Mouse (Mus musculus) neural tube, embryonic 11.5 days (tissue): Measurements from ENCODE around the gene Rbfox1. TPM values are rescaled to one million over a fixed set of nuclear protein-coding genes. Genes with fewer than 3 reads are reported as not detected.
A peak's percentile ranks its signal among the peaks of the same experiment; 100 is the strongest.

Source experiments
- ATAC-seq: fragments of 200-750 bp; cut with Nextera tagmentation; 2 replicates; pipeline ENCODE4 v1.8.0; 2017; ENCODE audit warnings: moderate number of reproducible peaks, mild to moderate bottlenecking, moderate TSS enrichment, moderate library complexity; ENCODE audit not compliant: insufficient read depth, low FRiP score, low TSS enrichment
- DNase-seq: peaks from one replicate; pipeline ENCODE4 v3.0.0-alpha.2; 2015; ENCODE audit warnings: low spot score
- H3K27ac ChIP-seq: fragments of 300-500 bp; sonication (generic); 2 replicates; pipeline ENCODE4 v1.5.1; 2014; ENCODE audit warnings: low read depth, mild to moderate bottlenecking, low read length
- H3K27me3 ChIP-seq: fragments of 300-500 bp; sonication (generic); 2 replicates; pipeline ENCODE4 v1.6.1; 2014; ENCODE audit warnings: mild to moderate bottlenecking, low read length, mixed read lengths; ENCODE audit not compliant: control insufficient read depth, insufficient read depth
- H3K36me3 ChIP-seq: fragments of 300-500 bp; sonication (generic); 2 replicates; pipeline ENCODE4 v1.6.1; 2014; ENCODE audit warnings: mild to moderate bottlenecking, low read length, moderate library complexity, mixed read lengths; ENCODE audit not compliant: control insufficient read depth, insufficient read depth
- H3K4me1 ChIP-seq: fragments of 300-500 bp; sonication (generic); 2 replicates; pipeline ENCODE4 v1.6.1; 2014; ENCODE audit warnings: low read length, mixed read lengths; ENCODE audit not compliant: control insufficient read depth, insufficient read depth
- H3K4me2 ChIP-seq: fragments of 300-500 bp; sonication (generic); 2 replicates; pipeline ENCODE4 v1.6.1; 2014; ENCODE audit warnings: low read depth, mild to moderate bottlenecking, moderate library complexity
- H3K4me3 ChIP-seq: fragments of 300-500 bp; sonication (generic); 2 replicates; pipeline ENCODE4 v1.5.1; 2014; ENCODE audit warnings: low read depth, low read length
- H3K9ac ChIP-seq: fragments of 300-500 bp; sonication (generic); 2 replicates; pipeline ENCODE4 v1.6.1; 2014; ENCODE audit warnings: mild to moderate bottlenecking, low read length
- H3K9me3 ChIP-seq: fragments of 300-500 bp; sonication (generic); 2 replicates; pipeline ENCODE4 v1.6.1; 2016; ENCODE audit warnings: low read length; ENCODE audit not compliant: control insufficient read depth
- WGBS: fragments of 180-500 bp; shearing (Covaris S2); extraction: QIAGEN DNeasy Blood & Tissue Kit; methylation state at CpG from one replicate; pipeline ENCODE4 v1.1.7; 2014; 5-methylcytosine and 5-hydroxymethylcytosine counted together
- polyA plus RNA-seq: library from polyadenylated mRNA; unstranded; fragments of >200 nt; fragmentation: Nextera tagmentation; extraction: Ambion mirVana; gene quantifications from 2 replicates; pipeline ENCODE4 v1.2.1, GENCODE M21; 2014

Rbfox1 gene
- polyA plus RNA-seq, 1 experiment from 2014 or later, result 32.9 TPM

- no peaks in the 10 kb centered on the region for H3K36me3 ChIP-seq
- ATAC-seq (no peak), DNase-seq (no peak)
- H3K27ac ChIP-seq, result no peak overlapping the region
- WGBS, result 78% methylated on average over 4 of the region's 4 CpGs
- H3K4me3 ChIP-seq, result no peak overlapping the region
- no peaks in the 10 kb centered on the region for H3K9me3 ChIP-seq
- H3K9ac ChIP-seq, result no peak overlapping the region
- no peaks in the 10 kb centered on the region for H3K4me1 ChIP-seq
- no peaks in the 10 kb centered on the region for H3K27me3 ChIP-seq
- no peak overlapping the region for H3K4me2 ChIP-seq
These were observed 1029.4 kb downstream of the Rbfox1 start for GRCm38 (mm10) chr16:6914531-6914930.

GRCm38 (mm10) chr16:6918641-6919040 lies 1033.5 kb downstream of the Rbfox1 start:
- H3K9ac ChIP-seq, result no peak overlapping the region
- no peaks in the 10 kb centered on the region for H3K27me3 ChIP-seq
- no peaks in the 10 kb centered on the region for H3K9me3 ChIP-seq
- ATAC-seq (no peak), DNase-seq (no peak)
- H3K27ac ChIP-seq, result no peak overlapping the region
- no peaks in the 10 kb centered on the region for H3K36me3 ChIP-seq
- H3K4me1 ChIP-seq, result no peaks in the 10 kb centered on the region
- H3K4me2 ChIP-seq, result no peak overlapping the region
- 59% methylated on average over 3 of the region's 3 CpGs for WGBS
- no peak overlapping the region for H3K4me3 ChIP-seq

- ATAC-seq (no peak), DNase-seq (no peak)
- Histone ChIP-seq H3K36me3 (no peaks in the 10 kb centered on the region), H3K4me2 (no peak overlapping the region), H3K27me3 (no peaks in the 10 kb centered on the region), H3K4me1 (no peaks in the 10 kb centered on the region), H3K9ac (no peak overlapping the region), H3K27ac (no peak overlapping the region), H3K9me3 (no peaks in the 10 kb centered on the region), H3K4me3 (no peak overlapping the region)
- 29% methylated on average over 5 of the region's 5 CpGs for WGBS
These were observed 1034.5 kb downstream of the Rbfox1 start for GRCm38 (mm10) chr16:6919681-6920080.

- Histone ChIP-seq H3K4me1 (no peaks in the 10 kb centered on the region), H3K36me3 (no peaks in the 10 kb centered on the region), H3K27me3 (no peaks in the 10 kb centered on the region), H3K4me3 (no peak overlapping the region), H3K27ac (no peak overlapping the region), H3K9ac (no peak overlapping the region), H3K9me3 (no peaks in the 10 kb centered on the region), H3K4me2 (no peak overlapping the region)
- no peak for ATAC-seq
- WGBS, result 79% methylated on average over 2 of the region's 2 CpGs
- no peak for DNase-seq
These were observed 1042.5 kb downstream of the Rbfox1 start for GRCm38 (mm10) chr16:6927661-6928060.

- DNase-seq (peak; percentile 11), ATAC-seq (no peak)
- Histone ChIP-seq H3K4me2 (no peak overlapping the region), H3K27ac (no peak overlapping the region), H3K36me3 (no peaks in the 10 kb centered on the region), H3K27me3 (no peaks in the 10 kb centered on the region), H3K4me1 (no peaks in the 10 kb centered on the region), H3K9me3 (no peaks in the 10 kb centered on the region), H3K4me3 (no peak overlapping the region), H3K9ac (no peak overlapping the region)
- WGBS, result 63% methylated on average over 3 of the region's 3 CpGs
These were observed 1045.6 kb downstream of the Rbfox1 start for GRCm38 (mm10) chr16:6930795-6931194.

GRCm38 (mm10) chr16:6946151-6946550 lies 1061.0 kb downstream of the Rbfox1 start:
- H3K27ac ChIP-seq, result no peak overlapping the region
- DNase-seq (no peak), ATAC-seq (no peak)
- H3K4me3 ChIP-seq, result no peak overlapping the region
- no peak overlapping the region for H3K9ac ChIP-seq
- no peaks in the 10 kb centered on the region for H3K4me1 ChIP-seq
- H3K27me3 ChIP-seq, result no peaks in the 10 kb centered on the region
- H3K4me2 ChIP-seq, result no peak overlapping the region
- WGBS, result 82% methylated on average over 6 of the region's 6 CpGs
- no peaks in the 10 kb centered on the region for H3K36me3 ChIP-seq
- no peaks in the 10 kb centered on the region for H3K9me3 ChIP-seq

- no peak overlapping the region for H3K4me2 ChIP-seq
- H3K27me3 ChIP-seq, result no peaks in the 10 kb centered on the region
- DNase-seq (no peak), ATAC-seq (no peak)
- H3K27ac ChIP-seq, result no peak overlapping the region
- H3K9me3 ChIP-seq, result no peaks in the 10 kb centered on the region
- H3K9ac ChIP-seq, result no peak overlapping the region
- H3K36me3 ChIP-seq, result no peaks in the 10 kb centered on the region
- no peaks in the 10 kb centered on the region for H3K4me1 ChIP-seq
- 98% methylated on average over 2 of the region's 2 CpGs for WGBS
- no peak overlapping the region for H3K4me3 ChIP-seq
These were observed 1064.5 kb downstream of the Rbfox1 start for GRCm38 (mm10) chr16:6949666-6950065.

GRCm38 (mm10) chr16:6955102-6955675 lies 1070.0 kb downstream of the Rbfox1 start:
- H3K4me2 ChIP-seq, result no peak overlapping the region
- DNase-seq, result no peak
- H3K27me3 ChIP-seq, result no peaks in the 10 kb centered on the region
- no peaks in the 10 kb centered on the region for H3K9me3 ChIP-seq
- no peak for ATAC-seq
- no peak overlapping the region for H3K27ac ChIP-seq
- no peak overlapping the region for H3K9ac ChIP-seq
- 91% methylated on average over 6 of the region's 6 CpGs for WGBS
- no peak overlapping the region for H3K4me3 ChIP-seq
- no peaks in the 10 kb centered on the region for H3K4me1 ChIP-seq
- no peaks in the 10 kb centered on the region for H3K36me3 ChIP-seq

GRCm38 (mm10) chr16:6961931-6962379 lies 1076.8 kb downstream of the Rbfox1 start:
- H3K4me1 ChIP-seq, result no peaks in the 10 kb centered on the region
- no peak overlapping the region for H3K4me2 ChIP-seq
- H3K27me3 ChIP-seq, result no peaks in the 10 kb centered on the region
- no peaks in the 10 kb centered on the region for H3K36me3 ChIP-seq
- H3K4me3 ChIP-seq, result no peak overlapping the region
- ATAC-seq, result no peak
- no peak overlapping the region for H3K9ac ChIP-seq
- H3K9me3 ChIP-seq, result no peaks in the 10 kb centered on the region
- 37% methylated on average over 2 of the region's 2 CpGs for WGBS
- no peak for DNase-seq
- H3K27ac ChIP-seq, result no peak overlapping the region
